Mouse (Mus musculus) MEL (cell line): ENCODE results near the gene Tmem251. TPM values are rescaled to one million over a fixed set of nuclear protein-coding genes. Genes with fewer than 3 reads are reported as not detected.

Experiments used
- DNase-seq: peaks from one replicate; pipeline ENCODE4 v3.0.0; 2011; ENCODE audit warnings: low read depth, low spot score
- H3K27ac ChIP-seq: 2 replicates; pipeline ENCODE4 v1.5.1; 2012; ENCODE audit warnings: low read depth, mild to moderate bottlenecking, control low read depth, low read length, moderate library complexity; ENCODE audit not compliant: control insufficient read depth
- H3K27me3 ChIP-seq, 2 experiments: fragments of 150-350 bp in 1 of 2; sonication (generic) in 1 of 2; 2 replicates each; pipeline ENCODE4 v1.6.1; 2012; ENCODE audit warnings: low read length in 2 of 2, mild to moderate bottlenecking in 2 of 2, improper control_type of control experiment in 1 of 2, moderate library complexity in 1 of 2; ENCODE audit not compliant: insufficient read depth in 2 of 2, control insufficient read depth in 1 of 2
- H3K36me3 ChIP-seq, 2 experiments: 2 replicates each; pipeline ENCODE4 v1.6.1; 2012 to 2014; ENCODE audit warnings: low read length in 2 of 2, improper control_type of control experiment in 1 of 2, inconsistent platforms in 1 of 2, mild to moderate bottlenecking in 1 of 2; ENCODE audit not compliant: insufficient read depth in 2 of 2, control insufficient read depth in 1 of 2
- H3K4me1 ChIP-seq, 2 experiments: fragments of 150-350 bp in 1 of 2; sonication (generic) in 1 of 2; 2 replicates each; pipeline ENCODE4 v1.6.1; 2012; ENCODE audit warnings: low read length in 2 of 2, improper control_type of control experiment in 1 of 2, mild to moderate bottlenecking in 1 of 2; ENCODE audit not compliant: insufficient read depth in 2 of 2, control insufficient read depth in 1 of 2
- H3K4me3 ChIP-seq, 2 experiments: fragments of 150-350 bp in 1 of 2; sonication (generic) in 1 of 2; 2 replicates each; pipeline ENCODE4 v1.5.1; 2012; ENCODE audit warnings: low read depth in 2 of 2, low read length in 2 of 2, mild to moderate bottlenecking in 2 of 2, moderate library complexity in 2 of 2, control low read depth in 1 of 2, improper control_type of control experiment in 1 of 2; ENCODE audit not compliant: control insufficient read depth in 1 of 2, insufficient read depth in 1 of 2
- H3K79me2 ChIP-seq: 2 replicates; pipeline ENCODE4 v1.6.1; 2012; ENCODE audit warnings: mild to moderate bottlenecking, low read length, moderate library complexity; ENCODE audit not compliant: control insufficient read depth, poor library complexity, insufficient read depth
- H3K9ac ChIP-seq: 2 replicates; pipeline ENCODE4 v1.6.1; 2012; ENCODE audit warnings: low read depth, mild to moderate bottlenecking, control low read depth, low read length, moderate library complexity; ENCODE audit not compliant: control insufficient read depth, poor library complexity, severe bottlenecking
- H3K9me3 ChIP-seq: fragments of 150-350 bp; sonication (generic); replicated peaks from 2 replicates; pipeline ENCODE4 v1.6.1; 2012; ENCODE audit warnings: mild to moderate bottlenecking, low read length, improper control_type of control experiment, moderate library complexity; ENCODE audit not compliant: insufficient read depth
- BHLHE40 ChIP-seq: IDR thresholded peaks from 2 replicates; pipeline ENCODE4 v1.6.1; 2012; ENCODE audit warnings: low read depth, mild to moderate bottlenecking, inconsistent platforms, low read length, improper control_type of control experiment, borderline replicate concordance
- CTCF ChIP-seq, 3 experiments: IDR thresholded peaks in 2 of 3; conservative IDR thresholded peaks in 1 of 3; 2 replicates each; pipeline ENCODE4 v1.5.1; 2011 to 2012; ENCODE audit warnings: low read length in 3 of 3, low read depth in 2 of 3, mild to moderate bottlenecking in 2 of 3, improper control_type of control experiment in 1 of 3, inconsistent platforms in 1 of 3, mixed read lengths in 1 of 3, moderate library complexity in 1 of 3; ENCODE audit not compliant: control insufficient read depth in 1 of 3, insufficient read depth in 1 of 3, poor library complexity in 1 of 3, severe bottlenecking in 1 of 3
- EP300 ChIP-seq, 2 experiments: IDR thresholded peaks; 2 replicates each; pipeline ENCODE4 v1.6.1; 2011; ENCODE audit warnings: improper control_type of control experiment in 2 of 2, low read length in 2 of 2, low read depth in 1 of 2, mild to moderate bottlenecking in 1 of 2
- ETS1 ChIP-seq: IDR thresholded peaks from 2 replicates; pipeline ENCODE4 v1.6.1; 2012; ENCODE audit warnings: low read depth, mild to moderate bottlenecking, inconsistent platforms, low read length, improper control_type of control experiment, moderate library complexity
- GABPA ChIP-seq: IDR thresholded peaks from 2 replicates; pipeline ENCODE4 v1.6.1; 2012; ENCODE audit warnings: low read depth, mild to moderate bottlenecking, inconsistent platforms, low read length, improper control_type of control experiment, moderate library complexity
- GATA1 ChIP-seq: IDR thresholded peaks from 2 replicates; pipeline ENCODE4 v1.6.1; 2011; ENCODE audit warnings: low read depth, low read length, improper control_type of control experiment
- HCFC1 ChIP-seq: IDR thresholded peaks from 2 replicates; pipeline ENCODE4 v1.6.1; 2012; ENCODE audit warnings: low read depth, mild to moderate bottlenecking, inconsistent platforms, low read length, improper control_type of control experiment, moderate library complexity
- JUND ChIP-seq: IDR thresholded peaks from 2 replicates; pipeline ENCODE4 v1.6.1; 2011; ENCODE audit warnings: low read depth, mild to moderate bottlenecking, improper control_type of control experiment, low read length
- KAT2A ChIP-seq: conservative IDR thresholded peaks from 2 replicates; pipeline ENCODE4 v1.6.1; 2012; ENCODE audit warnings: low read depth, low read length, improper control_type of control experiment, inconsistent platforms
- MAFK ChIP-seq: IDR thresholded peaks from 2 replicates; pipeline ENCODE4 v1.6.1; 2011; ENCODE audit warnings: low read depth, mild to moderate bottlenecking, low read length, improper control_type of control experiment, borderline replicate concordance
- MAZ ChIP-seq: IDR thresholded peaks from 2 replicates; pipeline ENCODE4 v1.6.1; 2012; ENCODE audit warnings: low read depth, mild to moderate bottlenecking, inconsistent platforms, low read length, improper control_type of control experiment
- MXI1 ChIP-seq: IDR thresholded peaks from 2 replicates; pipeline ENCODE4 v1.6.1; 2011; ENCODE audit warnings: mild to moderate bottlenecking, low read depth, low read length, improper control_type of control experiment
- NELFE ChIP-seq: IDR thresholded peaks from 2 replicates; pipeline ENCODE4 v1.6.1; 2011; ENCODE audit warnings: low read depth, low read length, improper control_type of control experiment
- NRF1 ChIP-seq: IDR thresholded peaks from 2 replicates; pipeline ENCODE4 v1.6.1; 2014; ENCODE audit warnings: low read depth, mild to moderate bottlenecking, inconsistent platforms, low read length, improper control_type of control experiment, moderate library complexity; ENCODE audit not compliant: poor library complexity, insufficient read depth, severe bottlenecking
- POLR2A ChIP-seq, 2 experiments: IDR thresholded peaks; 2 replicates each; pipeline ENCODE4 v1.6.1; 2011 to 2012; ENCODE audit warnings: low read length in 2 of 2, mild to moderate bottlenecking in 2 of 2, control low read depth in 1 of 2, improper control_type of control experiment in 1 of 2, low read depth in 1 of 2, moderate library complexity in 1 of 2; ENCODE audit not compliant: control insufficient read depth in 1 of 2, insufficient read depth in 1 of 2, poor library complexity in 1 of 2
- RAD21 ChIP-seq: IDR thresholded peaks from 2 replicates; pipeline ENCODE4 v1.6.1; 2011; ENCODE audit warnings: mild to moderate bottlenecking, low read depth, low read length, improper control_type of control experiment
- RCOR1 ChIP-seq: IDR thresholded peaks from 2 replicates; pipeline ENCODE4 v1.6.1; 2012; ENCODE audit warnings: low read depth, mild to moderate bottlenecking, inconsistent platforms, low read length, improper control_type of control experiment
- SMC3 ChIP-seq: IDR thresholded peaks from 2 replicates; pipeline ENCODE4 v1.6.1; 2011; ENCODE audit warnings: low read depth, low read length, improper control_type of control experiment
- TBP ChIP-seq: IDR thresholded peaks from 2 replicates; pipeline ENCODE4 v1.8.0; 2011; ENCODE audit warnings: low read depth, low read length, improper control_type of control experiment
- TCF12 ChIP-seq: IDR thresholded peaks from 2 replicates; pipeline ENCODE4 v1.6.1; 2014; ENCODE audit warnings: low read depth, mild to moderate bottlenecking, inconsistent platforms, low read length, improper control_type of control experiment, moderate library complexity
- UBTF ChIP-seq: IDR thresholded peaks from 2 replicates; pipeline ENCODE4 v1.6.1; 2012; ENCODE audit warnings: low read depth, mild to moderate bottlenecking, inconsistent platforms, low read length, improper control_type of control experiment, moderate library complexity, borderline replicate concordance; ENCODE audit not compliant: insufficient read depth
- USF1 ChIP-seq: IDR thresholded peaks from 2 replicates; pipeline ENCODE4 v1.6.1; 2014; ENCODE audit warnings: low read depth, mild to moderate bottlenecking, inconsistent platforms, low read length, improper control_type of control experiment, moderate library complexity
- ZC3H11A ChIP-seq: IDR thresholded peaks from 2 replicates; pipeline ENCODE4 v1.6.1; 2012; ENCODE audit warnings: low read depth, mild to moderate bottlenecking, inconsistent platforms, low read length, improper control_type of control experiment
- ZNF384 ChIP-seq: IDR thresholded peaks from 2 replicates; pipeline ENCODE4 v1.6.1; 2012; ENCODE audit warnings: low read depth, mild to moderate bottlenecking, inconsistent platforms, low read length, improper control_type of control experiment
- polyA plus RNA-seq, 2 experiments: library from polyadenylated mRNA; stranded (reverse) in 1 of 2; unstranded in 1 of 2; fragments of >175 nt in 1 of 2; fragments of >200 nt in 1 of 2; gene quantifications; 2 replicates each; pipeline versions ENCODE4 v1.2.1 to v1.2.4; 2012; ENCODE audit warnings: low replicate concordance in 2 of 2, low read depth in 1 of 2; ENCODE audit not compliant: insufficient read length in 2 of 2, insufficient read depth in 1 of 2, missing spikeins in 1 of 2
- total RNA-seq: library from RNA; depleted of rRNA; stranded (reverse); fragments of 300-350 nt; gene quantifications from 2 replicates; pipeline ENCODE4 v1.2.3, GENCODE M21; 2012

Gene Tmem251
- total and polyA plus RNA-seq, 3 experiments, result 9.0 to 57.5 (median 11.4) TPM

GRCm38 (mm10) chr12:102710851-102711375 lies 32.6 kb upstream of the Tmem251 start:
- Histone ChIP-seq H3K36me3 (peaks cover 0 to 5% of the 10 kb centered on the region in 2 experiments; a peak in 2 of 4 replicates), H3K9me3 (no peaks in the 10 kb centered on the region), H3K4me3 (no peak overlapping the region), H3K9ac (no peak overlapping the region), H3K27ac (no peak overlapping the region), H3K27me3 (no peaks in the 10 kb centered on the region), H3K4me1 (peaks cover 7 to 11% of the 10 kb centered on the region in 2 experiments), H3K79me2 (no peaks in the 10 kb centered on the region)
- DNase-seq, result no peak
- TF ChIP-seq TCF12, result no peak
- TF ChIP-seq UBTF, result no peak
- TF ChIP-seq KAT2A, result no peak
- TF ChIP-seq RAD21, result no peak
- no peak for TF ChIP-seq NELFE
- TF ChIP-seq ZC3H11A, result no peak
- TF ChIP-seq GABPA, result no peak
- TF ChIP-seq POLR2A (IDR thresholded peaks at IDR 0.05; ENCODE audit: control insufficient read depth in 1 of 2, insufficient read depth in 1 of 2, low read depth in 1 of 2, low read length in 2 of 2, poor library complexity in 1 of 2), result no peak
- 0 out of 2 replicates have a peak, but pooled peaks have one; percentile 11 for TF ChIP-seq TBP

DNA sequence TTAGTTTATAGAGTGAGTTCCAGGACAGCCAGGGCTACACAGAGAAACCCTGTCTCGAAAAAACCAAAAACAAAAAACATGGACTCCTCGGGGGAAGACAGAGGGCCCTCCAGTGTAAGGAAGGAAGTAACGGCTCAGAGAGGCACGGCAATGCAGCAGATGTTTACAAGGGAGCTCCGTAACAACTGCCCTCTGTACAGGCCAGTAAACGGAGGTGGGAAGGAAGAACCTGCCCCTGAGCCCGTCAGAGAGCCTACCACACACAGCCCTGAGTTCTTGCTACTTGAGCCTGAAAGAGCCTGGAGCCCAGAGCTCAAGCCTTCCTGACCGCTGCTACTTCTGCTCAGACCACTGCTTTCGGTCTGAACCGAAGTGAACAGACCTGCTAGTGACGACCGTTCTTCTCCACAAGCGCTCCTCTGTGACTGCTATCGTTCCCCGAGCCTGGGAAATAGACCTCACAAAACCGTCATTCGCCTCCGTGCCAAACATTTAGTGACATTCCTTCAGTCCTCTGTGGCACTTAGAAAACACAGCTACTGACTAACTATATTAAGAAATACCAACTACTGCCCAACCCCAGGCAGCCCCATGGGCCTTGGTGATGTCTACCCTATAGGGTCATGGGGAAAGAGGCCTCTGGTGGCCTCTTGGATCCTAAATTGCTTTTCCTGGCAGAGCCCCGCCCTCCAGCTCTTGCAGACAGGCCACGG lies 30.3 kb upstream of the Tmem251 start:
- no peak for TF ChIP-seq MXI1
- TF ChIP-seq ETS1, result no peak
- TF ChIP-seq ZNF384, result no peak
- TF ChIP-seq ZC3H11A, result no peak
- TF ChIP-seq SMC3, result no peak
- TF ChIP-seq MAFK, result no peak
- no peak for TF ChIP-seq KAT2A
- no peak for TF ChIP-seq RCOR1
- TF ChIP-seq BHLHE40, result no peak
- no peak for TF ChIP-seq EP300 (IDR thresholded peaks at IDR 0.05; ENCODE audit: low read depth in 1 of 2, low read length in 2 of 2)
- no peak for TF ChIP-seq MAZ
- no peak for TF ChIP-seq NELFE
- TF ChIP-seq GABPA, result no peak
- no peak for TF ChIP-seq NRF1
- no peak for TF ChIP-seq TBP
- no peak for TF ChIP-seq HCFC1
- no peak for TF ChIP-seq GATA1
- TF ChIP-seq JUND, result no peak
- no peak for TF ChIP-seq CTCF (IDR thresholded peaks at IDR 0.05 in 2 of 3, conservative IDR thresholded peaks at IDR 0.05 in 1 of 3; ENCODE audit: control insufficient read depth in 1 of 3, insufficient read depth in 1 of 3, low read depth in 2 of 3, low read length in 3 of 3, poor library complexity in 1 of 3, severe bottlenecking in 1 of 3)
- TF ChIP-seq USF1, result no peak
- TF ChIP-seq, all 39 proteins: peak for 0
- Histone ChIP-seq H3K27ac (no peak overlapping the region), H3K9ac (no peak overlapping the region)

More for the DNA sequence above, 30.3 kb upstream of the Tmem251 start:
- no peak for DNase-seq
- no peaks in the 10 kb centered on the region; a peak in 1 of 4 replicates for H3K4me1 ChIP-seq
- no peaks in the 10 kb centered on the region; a peak in 1 of 4 replicates for H3K36me3 ChIP-seq
- no peaks in the 10 kb centered on the region for H3K79me2 ChIP-seq
- no peak overlapping the region for H3K4me3 ChIP-seq
- no peaks in the 10 kb centered on the region for H3K9me3 ChIP-seq
- no peaks in the 10 kb centered on the region for H3K27me3 ChIP-seq
